Mouse (Mus musculus) olfactory bulb, adult 2 months (tissue): Measurements from ENCODE around the gene Wfdc1.

Experiments used
- CTCF ChIP-seq: fragments of 200-500 bp; IDR thresholded peaks from 2 replicates; pipeline ENCODE4 v1.5.1; 2012; ENCODE audit warnings: low read depth, mild to moderate bottlenecking, low read length, moderate library complexity; ENCODE audit not compliant: insufficient read depth
- POLR2A ChIP-seq: fragments of 200-500 bp; IDR thresholded peaks from 2 replicates; pipeline ENCODE4 v1.6.1; 2012; ENCODE audit warnings: mild to moderate bottlenecking, low read depth, low read length, moderate library complexity; ENCODE audit not compliant: insufficient read depth

DNA sequence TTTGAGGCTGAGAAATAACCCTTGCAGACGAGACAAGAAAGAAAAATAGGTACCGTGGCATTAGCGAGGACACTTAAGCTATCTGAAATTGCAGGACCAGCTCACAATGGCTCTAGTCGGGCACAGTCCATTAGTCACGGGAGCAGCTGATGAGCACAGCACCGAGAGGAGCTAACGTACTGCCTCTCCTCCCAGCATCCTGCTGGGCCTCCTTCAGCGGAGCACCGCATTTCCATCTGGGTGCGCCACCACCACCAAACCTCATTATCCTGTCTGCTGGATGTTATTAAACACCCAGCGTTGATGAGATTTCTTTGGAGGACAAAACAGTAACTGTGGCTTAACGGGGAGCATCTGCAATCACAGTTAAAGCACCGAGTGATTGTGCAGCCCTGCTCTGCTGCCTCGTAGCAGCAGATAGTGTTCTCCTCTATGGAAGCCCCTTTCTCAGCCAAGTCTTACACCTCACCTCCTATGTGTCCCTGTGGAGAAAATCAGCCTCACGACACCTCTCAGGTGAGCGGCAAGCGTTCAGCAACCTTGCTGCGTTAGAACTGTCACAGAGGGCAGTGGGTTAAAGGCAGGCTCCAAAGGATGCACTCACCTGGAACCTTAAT is 21.1 kb upstream of the Wfdc1 start:
- TF ChIP-seq POLR2A (no peak), CTCF (no peak)
